Mouse (Mus musculus): ENCODE measurements around the gene Vdac2. TPM values are rescaled to one million over a fixed set of nuclear protein-coding genes. Genes with fewer than 3 reads are reported as not detected.

Gene Vdac2
- polyA plus RNA-seq, 2 experiments, result 80.9 to 126 TPM

DNA sequence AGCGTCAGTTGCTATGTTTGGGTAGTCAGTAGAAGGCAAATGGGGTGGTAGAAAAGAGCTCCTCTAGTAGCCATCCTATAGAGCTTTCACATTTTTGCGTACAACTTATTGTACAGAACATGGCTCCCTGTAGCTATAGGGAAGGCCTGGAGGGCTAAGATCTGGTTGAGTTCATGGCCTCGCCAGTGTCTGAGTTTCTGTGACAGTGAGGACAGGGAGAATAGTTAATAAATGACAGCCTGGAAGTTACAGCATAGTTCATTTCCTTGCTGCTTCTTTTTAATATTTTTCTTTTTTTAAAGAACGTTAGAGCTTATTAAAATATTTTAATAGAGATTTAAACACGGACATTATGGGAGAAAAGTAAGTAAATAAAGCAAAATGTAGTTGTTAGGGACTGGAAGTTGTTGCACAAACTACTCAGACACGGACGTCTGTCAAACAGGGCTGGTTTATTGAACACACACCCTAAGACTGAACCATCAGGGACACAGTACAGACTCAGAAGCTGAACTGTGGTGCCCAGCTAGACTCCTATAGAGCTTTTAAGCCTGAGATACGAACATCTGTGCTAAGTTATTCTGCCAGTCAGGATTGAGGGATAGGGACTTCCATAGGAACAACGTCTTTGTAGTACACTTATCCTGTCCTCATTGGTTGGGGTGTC lies 34.3 kb upstream of the Vdac2 start:
- DNase-seq (ENCODE audit: low read depth in 3 of 3, low spot score in 3 of 3) (no peak), ATAC-seq (ENCODE audit: insufficient read depth) (no peak)
- H3K27ac ChIP-seq, result no peak overlapping the region
- 78% methylated on average over 9 of the region's 9 CpGs for WGBS (ENCODE audit: insufficient replicate concordance)
- no peaks in the 10 kb centered on the region for H3K4me1 ChIP-seq (replicated peaks; ENCODE audit: control insufficient read depth in 2 of 2, insufficient read depth in 2 of 2, low read length in 1 of 2)
- H3K4me2 ChIP-seq (ENCODE audit: low read depth), result no peak overlapping the region
- no peak overlapping the region for H3K9ac ChIP-seq (replicated peaks)
- no peaks in the 10 kb centered on the region for H3K9me3 ChIP-seq (ENCODE audit: control insufficient read depth, low read length)
- H3K27me3 ChIP-seq (ENCODE audit: control insufficient read depth, insufficient read depth, low read length), result no peaks in the 10 kb centered on the region
- TF ChIP-seq CTCF (IDR thresholded peaks at IDR 0.05; ENCODE audit: low read depth) (no peak), EP300 (IDR thresholded peaks at IDR 0.05; ENCODE audit: low read depth) (no peak)
- peaks cover 10% of the 10 kb centered on the region for H3K36me3 ChIP-seq (replicated peaks; ENCODE audit: control insufficient read depth, insufficient read depth, low read depth)
- no peak overlapping the region for H3K4me3 ChIP-seq (ENCODE audit: insufficient read depth in 1 of 2, low read depth in 2 of 2, low read length in 2 of 2)

DNA sequence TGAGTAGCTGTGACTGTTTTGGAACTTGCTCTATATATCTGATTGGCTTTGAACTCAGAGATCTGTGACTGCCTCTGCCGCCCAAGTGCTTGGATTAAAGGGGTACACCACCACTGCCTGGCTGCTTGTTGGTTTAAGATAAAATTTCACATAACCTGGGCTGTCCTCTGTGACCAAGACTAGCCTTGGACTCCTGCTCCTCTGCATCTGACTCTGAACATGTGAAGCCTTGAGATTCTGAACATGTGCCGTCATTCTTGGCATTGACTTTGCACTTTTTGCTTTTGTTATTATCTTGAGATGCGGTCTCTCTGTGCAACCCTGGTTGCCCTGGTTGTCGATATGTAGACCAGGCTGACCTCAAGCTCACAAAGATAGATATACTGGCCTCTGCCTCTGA lies 33.3 kb upstream of the Vdac2 start:
- H3K9ac ChIP-seq (replicated peaks), result no peak overlapping the region
- no peak overlapping the region for H3K27ac ChIP-seq
- 59% methylated on average over 4 of the region's 4 CpGs for WGBS (ENCODE audit: insufficient replicate concordance)
- H3K27me3 ChIP-seq (ENCODE audit: control insufficient read depth, insufficient read depth, low read length), result no peaks in the 10 kb centered on the region
- no peak overlapping the region for H3K4me3 ChIP-seq (ENCODE audit: insufficient read depth in 1 of 2, low read depth in 2 of 2, low read length in 2 of 2)
- no peaks in the 10 kb centered on the region for H3K4me1 ChIP-seq (replicated peaks; ENCODE audit: control insufficient read depth in 2 of 2, insufficient read depth in 2 of 2, low read length in 1 of 2)
- H3K36me3 ChIP-seq (replicated peaks; ENCODE audit: control insufficient read depth, insufficient read depth, low read depth), result peaks cover 10% of the 10 kb centered on the region
- TF ChIP-seq EP300 (IDR thresholded peaks at IDR 0.05; ENCODE audit: low read depth) (no peak), CTCF (IDR thresholded peaks at IDR 0.05; ENCODE audit: low read depth) (no peak)
- H3K4me2 ChIP-seq (ENCODE audit: low read depth), result no peak overlapping the region
- ATAC-seq (ENCODE audit: insufficient read depth), result no peak
- H3K9me3 ChIP-seq (ENCODE audit: control insufficient read depth, low read length), result no peaks in the 10 kb centered on the region
- DNase-seq (ENCODE audit: low read depth in 3 of 3, low spot score in 3 of 3), result no peak

DNA sequence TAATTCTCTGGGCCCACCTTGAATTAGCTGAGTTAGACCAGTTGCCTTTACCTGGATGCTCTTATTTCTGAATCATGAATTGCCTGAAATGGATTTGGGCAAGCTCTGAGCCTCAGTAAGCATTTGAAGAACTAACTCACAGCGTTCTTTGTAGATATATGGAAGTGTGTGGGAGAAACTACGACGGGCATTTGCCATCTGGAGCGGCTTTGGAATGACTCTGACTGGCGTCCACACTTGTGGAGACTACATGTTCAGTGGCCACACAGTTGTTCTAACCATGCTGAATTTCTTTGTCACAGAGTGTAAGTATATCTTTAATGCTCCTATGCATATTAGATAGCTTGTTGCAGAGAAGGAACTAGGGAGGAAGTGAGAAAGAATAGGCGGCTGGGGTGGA lies 32.8 kb upstream of the Vdac2 start:
- Histone ChIP-seq H3K9me3 (ENCODE audit: control insufficient read depth, low read length) (no peaks in the 10 kb centered on the region), H3K27ac (no peak overlapping the region), H3K4me2 (ENCODE audit: low read depth) (no peak overlapping the region), H3K36me3 (replicated peaks; ENCODE audit: control insufficient read depth, insufficient read depth, low read depth) (peaks cover 10% of the 10 kb centered on the region), H3K4me1 (replicated peaks; ENCODE audit: control insufficient read depth in 2 of 2, insufficient read depth in 2 of 2, low read length in 1 of 2) (no peaks in the 10 kb centered on the region), H3K27me3 (ENCODE audit: control insufficient read depth, insufficient read depth, low read length) (no peaks in the 10 kb centered on the region), H3K4me3 (ENCODE audit: insufficient read depth in 1 of 2, low read depth in 2 of 2, low read length in 2 of 2) (no peak overlapping the region), H3K9ac (replicated peaks) (no peak overlapping the region)
- no peak for TF ChIP-seq EP300 (IDR thresholded peaks at IDR 0.05; ENCODE audit: low read depth)
- no peak for TF ChIP-seq CTCF (IDR thresholded peaks at IDR 0.05; ENCODE audit: low read depth)
- ATAC-seq (ENCODE audit: insufficient read depth) (no peak), DNase-seq (ENCODE audit: low read depth in 3 of 3, low spot score in 3 of 3) (no peak)
- WGBS (ENCODE audit: insufficient replicate concordance), result 78% methylated on average over 6 of the region's 6 CpGs

DNA sequence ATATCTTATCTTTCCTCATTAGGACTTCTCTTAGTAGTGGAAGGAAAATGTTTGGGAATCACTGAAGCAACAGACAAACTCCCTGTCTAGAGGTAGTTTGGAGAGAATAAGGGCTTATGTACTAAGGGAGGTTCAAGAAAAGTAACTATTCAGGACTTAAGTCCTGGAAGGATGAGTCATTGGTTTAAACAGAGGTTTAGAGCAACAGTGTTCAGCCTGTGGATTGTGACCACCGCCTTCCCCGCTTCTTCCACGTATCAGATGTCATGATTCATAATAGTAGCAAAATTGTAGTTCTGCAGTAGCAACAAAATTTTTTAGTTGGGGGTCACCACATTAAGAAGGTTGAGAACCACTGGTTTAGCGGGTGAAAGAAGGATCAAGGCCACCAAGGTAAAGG lies 24.4 kb upstream of the Vdac2 start:
- WGBS (ENCODE audit: insufficient replicate concordance), result 92% methylated on average over 4 of the region's 4 CpGs
- no peaks in the 10 kb centered on the region for H3K27me3 ChIP-seq (ENCODE audit: control insufficient read depth, insufficient read depth, low read length)
- H3K4me1 ChIP-seq (replicated peaks; ENCODE audit: control insufficient read depth in 2 of 2, insufficient read depth in 2 of 2, low read length in 1 of 2), result no peaks in the 10 kb centered on the region
- H3K4me2 ChIP-seq (ENCODE audit: low read depth), result no peak overlapping the region
- no peak overlapping the region for H3K4me3 ChIP-seq (ENCODE audit: insufficient read depth in 1 of 2, low read depth in 2 of 2, low read length in 2 of 2)
- no peaks in the 10 kb centered on the region for H3K9me3 ChIP-seq (ENCODE audit: control insufficient read depth, low read length)
- DNase-seq (ENCODE audit: low read depth in 3 of 3, low spot score in 3 of 3) (no peak), ATAC-seq (ENCODE audit: insufficient read depth) (no peak)
- TF ChIP-seq EP300 (IDR thresholded peaks at IDR 0.05; ENCODE audit: low read depth) (no peak), CTCF (IDR thresholded peaks at IDR 0.05; ENCODE audit: low read depth) (no peak)
- H3K27ac ChIP-seq, result no peak overlapping the region
- H3K9ac ChIP-seq (replicated peaks), result no peak overlapping the region
- H3K36me3 ChIP-seq (replicated peaks; ENCODE audit: control insufficient read depth, insufficient read depth, low read depth), result no peaks in the 10 kb centered on the region

DNA sequence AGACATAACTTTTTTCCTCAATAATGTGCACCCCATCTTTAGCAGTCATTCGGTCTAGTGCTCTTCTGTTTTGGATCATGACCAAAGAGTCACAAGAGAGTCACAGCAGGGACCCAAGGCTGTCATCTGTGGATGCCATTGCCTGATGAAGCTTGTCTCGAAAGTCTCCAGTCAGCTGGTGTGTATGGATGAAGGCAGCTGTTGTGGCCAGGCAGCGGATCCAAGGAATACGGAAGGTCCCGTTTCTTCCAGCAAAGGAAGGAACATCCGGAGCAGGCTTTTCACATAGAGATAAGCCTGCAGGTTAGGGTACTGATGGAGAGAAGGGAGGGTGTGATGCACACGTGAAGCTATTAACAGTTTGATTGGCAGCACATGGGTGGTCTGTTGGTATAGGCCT lies 23.4 kb upstream of the Vdac2 start:
- Histone ChIP-seq H3K9me3 (ENCODE audit: control insufficient read depth, low read length) (no peaks in the 10 kb centered on the region), H3K4me3 (ENCODE audit: insufficient read depth in 1 of 2, low read depth in 2 of 2, low read length in 2 of 2) (no peak overlapping the region), H3K4me1 (replicated peaks; ENCODE audit: control insufficient read depth in 2 of 2, insufficient read depth in 2 of 2, low read length in 1 of 2) (peaks cover 1 to 4% of the 10 kb centered on the region in 2 experiments; a peak in 3 of 4 replicates), H3K36me3 (replicated peaks; ENCODE audit: control insufficient read depth, insufficient read depth, low read depth) (no peaks in the 10 kb centered on the region), H3K9ac (replicated peaks) (no peak overlapping the region), H3K27ac (no peak overlapping the region), H3K4me2 (ENCODE audit: low read depth) (no peak overlapping the region), H3K27me3 (ENCODE audit: control insufficient read depth, insufficient read depth, low read length) (no peaks in the 10 kb centered on the region)
- DNase-seq (ENCODE audit: low read depth in 3 of 3, low spot score in 3 of 3) (no peak), ATAC-seq (ENCODE audit: insufficient read depth) (no peak)
- TF ChIP-seq EP300 (IDR thresholded peaks at IDR 0.05; ENCODE audit: low read depth) (no peak), CTCF (IDR thresholded peaks at IDR 0.05; ENCODE audit: low read depth) (no peak)
- 76% methylated on average over 7 of the region's 7 CpGs for WGBS (ENCODE audit: insufficient replicate concordance)
